Mouse (Mus musculus) subcutaneous adipose tissue, adult 2 months (tissue): ENCODE data around the gene Ptcd3. TPM values are rescaled to one million over a fixed set of nuclear protein-coding genes. Genes with fewer than 3 reads are reported as not detected.

ENCODE experiments used
- polyA plus RNA-seq: library from polyadenylated mRNA; depleted of rRNA; stranded (reverse); fragments of >200 nt; gene quantifications from 2 replicates; pipeline ENCODE4 v1.2.3, GENCODE M21; 2012; ENCODE audit warnings: low replicate concordance; rRNA removed

The Ptcd3 gene
- polyA plus RNA-seq = 20.1 and 20.6 TPM in 2 replicates

GRCm38 (mm10) chr6:71908481-71909381 is at the start of gene Ptcd3, which contains the start of gene Polr1a:
TSS of gene Ptcd3 (minus strand) at chr6:71908750.
TSS of gene Polr1a (plus strand) at chr6:71909053.

DNA sequence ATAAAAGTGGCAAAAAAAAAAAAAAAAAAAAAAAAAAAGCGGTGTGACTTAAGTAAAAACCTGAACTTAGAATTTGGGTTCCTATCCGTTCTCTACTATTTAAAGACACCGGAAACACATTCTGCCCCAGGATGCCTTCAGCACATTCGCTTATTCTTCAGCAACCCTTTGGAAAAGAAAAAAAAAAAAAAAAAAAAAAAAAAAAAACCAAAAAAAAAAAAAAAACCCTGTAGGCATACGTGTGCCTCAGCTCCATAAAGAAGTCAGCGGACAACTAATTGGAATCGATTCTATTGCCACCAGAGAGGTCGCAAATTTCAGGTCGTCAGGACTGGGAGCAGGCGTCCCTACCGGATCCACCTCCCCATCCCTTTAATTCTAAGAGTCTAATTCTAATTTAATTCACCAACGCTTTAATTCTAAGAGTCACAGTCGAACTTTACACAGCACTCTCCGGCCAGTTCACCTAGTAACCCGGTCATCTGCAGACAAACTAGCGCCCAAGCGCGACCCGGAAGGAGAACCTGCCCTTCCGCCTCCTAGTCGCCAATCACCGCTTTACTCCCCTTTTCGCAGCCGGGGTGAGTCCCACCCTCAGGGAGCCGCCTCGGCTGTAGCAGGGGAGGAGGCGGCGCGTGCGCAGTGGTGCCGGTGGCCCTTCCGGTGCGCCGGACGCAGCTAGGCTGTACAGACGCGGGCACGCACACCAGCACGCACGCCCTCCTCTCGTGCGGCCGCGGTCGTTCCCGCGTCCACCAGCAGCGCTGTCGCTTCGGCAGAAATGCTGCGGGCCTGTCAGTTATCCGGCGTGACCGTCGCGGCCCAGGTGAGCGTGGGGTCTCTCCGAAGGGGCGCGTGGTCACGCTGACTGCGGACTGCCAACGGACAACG is 77.6 kb downstream of the Ptcd3 start, which contains the start of gene Immt:
Gene Immt (plus strand): TSS at position 642 of the 891 bp plus-strand sequence.

Other genes starting within 250 kb of the Ptcd3 start
- gene Reep1, start 201.2 kb downstream of the Ptcd3 start, polyA plus RNA-seq = 4.4 and 6.4 TPM in 2 replicates
- 10.9 and 13.3 TPM in 2 replicates for gene Mrpl35, start 81.8 kb downstream of the Ptcd3 start, polyA plus RNA-seq
- gene Immt, start 77.4 kb downstream of the Ptcd3 start, polyA plus RNA-seq = 79.1 and 98.6 TPM in 2 replicates
- 11.9 and 26.7 TPM in 2 replicates for gene Polr1a, start 303 bp upstream of the Ptcd3 start, polyA plus RNA-seq
- 9.5 and 16.1 TPM in 2 replicates for gene St3gal5, start 188.8 kb upstream of the Ptcd3 start, polyA plus RNA-seq